Mouse (Mus musculus): Measurements from ENCODE around the gene Ahnak.

- TF ChIP-seq CTCF (IDR thresholded peaks at IDR 0.05; ENCODE audit: extremely low read depth, insufficient read length, insufficient replicate concordance, low read depth, low read length) (no peak), POLR2A (IDR thresholded peaks at IDR 0.05; ENCODE audit: low read depth, low read length) (no peak)
Observed at GRCm38 (mm10) chr19:8944750-8945149, 44.3 kb upstream of the Ahnak start.
